Mouse (Mus musculus): ENCODE measurements around the gene Jsrp1.

Jsrp1 gene

GRCm38 (mm10) chr10:80792175-80793032 lies 20.9 kb downstream of the Jsrp1 start:
- DNase-seq (ENCODE audit: low spot score in 2 of 2): no peak

- no peak for DNase-seq (ENCODE audit: low spot score in 2 of 2)
Observed at GRCm38 (mm10) chr10:80791476-80792174, 21.7 kb downstream of the Jsrp1 start.

- no peak for DNase-seq (ENCODE audit: low spot score in 2 of 2)
Observed at GRCm38 (mm10) chr10:80790761-80791404, 22.4 kb downstream of the Jsrp1 start.

GRCm38 (mm10) chr10:80787517-80787916 lies 25.8 kb downstream of the Jsrp1 start:
- no peak for DNase-seq (ENCODE audit: low spot score in 2 of 2)

GRCm38 (mm10) chr10:80785963-80786362 lies 27.3 kb downstream of the Jsrp1 start:
- DNase-seq (ENCODE audit: low spot score in 2 of 2): no peak

- DNase-seq (ENCODE audit: low spot score in 2 of 2): no peak
Observed at GRCm38 (mm10) chr10:80784871-80785270, 28.4 kb downstream of the Jsrp1 start.

- no peak for DNase-seq (ENCODE audit: low spot score in 2 of 2)
Observed at GRCm38 (mm10) chr10:80784302-80784701, 29.0 kb downstream of the Jsrp1 start.

GRCm38 (mm10) chr10:80779565-80779964 lies 33.7 kb downstream of the Jsrp1 start:
- DNase-seq (ENCODE audit: low spot score in 2 of 2): no peak

- no peak for DNase-seq (ENCODE audit: low spot score in 2 of 2)
Observed at GRCm38 (mm10) chr10:80777123-80777522, 36.2 kb downstream of the Jsrp1 start.

- DNase-seq (ENCODE audit: low spot score in 2 of 2): no peak
Observed at GRCm38 (mm10) chr10:80776358-80776869, 36.9 kb downstream of the Jsrp1 start.

- DNase-seq (ENCODE audit: low spot score in 2 of 2): no peak
Observed at GRCm38 (mm10) chr10:80775731-80776130, 37.6 kb downstream of the Jsrp1 start.

- no peak for DNase-seq (ENCODE audit: low spot score in 2 of 2)
Observed at GRCm38 (mm10) chr10:80774981-80775380, 38.3 kb downstream of the Jsrp1 start.

GRCm38 (mm10) chr10:80774549-80774948 lies 38.7 kb downstream of the Jsrp1 start:
- DNase-seq (ENCODE audit: low spot score in 2 of 2): peak; percentile 61 to 76

- DNase-seq (ENCODE audit: low spot score in 2 of 2): no peak
Observed at GRCm38 (mm10) chr10:80773816-80774215, 39.5 kb downstream of the Jsrp1 start.

- DNase-seq (ENCODE audit: low spot score in 2 of 2): no peak
Observed at GRCm38 (mm10) chr10:80768365-80768764, 44.9 kb downstream of the Jsrp1 start.

GRCm38 (mm10) chr10:80766161-80766815 lies 47.0 kb downstream of the Jsrp1 start:
- no peak for DNase-seq (ENCODE audit: low spot score in 2 of 2)

GRCm38 (mm10) chr10:80765746-80766145 lies 47.6 kb downstream of the Jsrp1 start:
- no peak for DNase-seq (ENCODE audit: low spot score in 2 of 2)

GRCm38 (mm10) chr10:80763502-80763901 lies 49.8 kb downstream of the Jsrp1 start:
- DNase-seq (ENCODE audit: low spot score in 2 of 2): no peak

- DNase-seq (ENCODE audit: low spot score in 2 of 2): no peak
Observed at GRCm38 (mm10) chr10:80761821-80762220, 51.5 kb downstream of the Jsrp1 start.

- DNase-seq (ENCODE audit: low spot score in 2 of 2): no peak
Observed at GRCm38 (mm10) chr10:80760596-80761524, 52.4 kb downstream of the Jsrp1 start.

- DNase-seq (ENCODE audit: low spot score in 2 of 2): no peak
Observed at GRCm38 (mm10) chr10:80758651-80759050, 54.6 kb downstream of the Jsrp1 start.

All from urinary bladder, postnatal 36 days (tissue).